Mouse (Mus musculus) heart, adult 2 months (tissue): ENCODE results near the gene Grk3. TPM values are rescaled to one million over a fixed set of nuclear protein-coding genes. Genes with fewer than 3 reads are reported as not detected.

ENCODE experiments used
- DNase-seq, 2 experiments: peaks; one replicate each; pipeline ENCODE4 v3.0.0; 2021
- H3K27ac ChIP-seq: fragments of 200-600 bp; 2 replicates; pipeline ENCODE4 v1.8.1; 2022
- H3K27me3 ChIP-seq: fragments of 200-500 bp; 2 replicates; pipeline ENCODE4 v1.6.1; 2012; ENCODE audit warnings: mild to moderate bottlenecking, low read length, inconsistent platforms, mixed read lengths; ENCODE audit not compliant: control insufficient read depth, insufficient read depth
- H3K36me3 ChIP-seq: fragments of 200-500 bp; 2 replicates; pipeline ENCODE4 v1.6.1; 2012; ENCODE audit warnings: low read length, inconsistent platforms; ENCODE audit not compliant: control insufficient read depth, insufficient read depth
- H3K4me1 ChIP-seq: fragments of 200-500 bp; 2 replicates; pipeline ENCODE4 v1.6.1; 2011; ENCODE audit warnings: low read length; ENCODE audit not compliant: control insufficient read depth, insufficient read depth
- H3K4me3 ChIP-seq: fragments of 200-600 bp; 2 replicates; pipeline ENCODE4 v1.8.1; 2022
- H3K79me2 ChIP-seq: fragments of 200-500 bp; replicated peaks from 2 replicates; pipeline ENCODE4 v1.6.1; 2012; ENCODE audit warnings: mild to moderate bottlenecking, inconsistent platforms, low read length, moderate library complexity, mixed read lengths; ENCODE audit not compliant: control insufficient read depth, insufficient read depth
- H3K9ac ChIP-seq: fragments of 200-500 bp; 2 replicates; pipeline ENCODE4 v1.6.1; 2012; ENCODE audit warnings: low read depth, mild to moderate bottlenecking, control low read depth, inconsistent platforms, low read length, mixed read lengths
- CTCF ChIP-seq: fragments of 200-600 bp; IDR thresholded peaks from 2 replicates; pipeline ENCODE4 v1.8.1; 2022; ENCODE audit warnings: antibody characterized with exemption, mild to moderate bottlenecking, moderate library complexity
- EP300 ChIP-seq: fragments of 200-500 bp; IDR thresholded peaks from 2 replicates; pipeline ENCODE4 v1.6.1; 2011; ENCODE audit warnings: low read depth, low read length, control low read depth; ENCODE audit not compliant: insufficient read depth
- POLR2A ChIP-seq: fragments of 200-500 bp; IDR thresholded peaks from 2 replicates; pipeline ENCODE4 v1.6.1; 2011; ENCODE audit warnings: mild to moderate bottlenecking, low read depth, low read length, control low read depth; ENCODE audit not compliant: insufficient read depth
- WGBS: fragments of 180-500 bp; shearing (Covaris S2); methylation state at CpG from one replicate; pipeline ENCODE4 v1.1.7; 2018; 5-methylcytosine and 5-hydroxymethylcytosine counted together
- intact Hi-C: fragments of 180-260 bp; cut with DNase I; formaldehyde crosslinking; loops from one replicate; pipeline ENCODE4 v1.15.1; 2025
- polyA plus RNA-seq: library from polyadenylated mRNA; depleted of rRNA; stranded (reverse); fragments of >200 nt; gene quantifications from 2 replicates; pipeline ENCODE4 v1.2.3, GENCODE M21; 2012
- total RNA-seq, 2 experiments: library from RNA; stranded (reverse); gene quantifications; 2 replicates each; pipeline ENCODE4 v1.2.3; 2021

Grk3 gene
- total and polyA plus RNA-seq, 3 experiments: 4.9 to 8.4 (median 5.2) TPM

DNA sequence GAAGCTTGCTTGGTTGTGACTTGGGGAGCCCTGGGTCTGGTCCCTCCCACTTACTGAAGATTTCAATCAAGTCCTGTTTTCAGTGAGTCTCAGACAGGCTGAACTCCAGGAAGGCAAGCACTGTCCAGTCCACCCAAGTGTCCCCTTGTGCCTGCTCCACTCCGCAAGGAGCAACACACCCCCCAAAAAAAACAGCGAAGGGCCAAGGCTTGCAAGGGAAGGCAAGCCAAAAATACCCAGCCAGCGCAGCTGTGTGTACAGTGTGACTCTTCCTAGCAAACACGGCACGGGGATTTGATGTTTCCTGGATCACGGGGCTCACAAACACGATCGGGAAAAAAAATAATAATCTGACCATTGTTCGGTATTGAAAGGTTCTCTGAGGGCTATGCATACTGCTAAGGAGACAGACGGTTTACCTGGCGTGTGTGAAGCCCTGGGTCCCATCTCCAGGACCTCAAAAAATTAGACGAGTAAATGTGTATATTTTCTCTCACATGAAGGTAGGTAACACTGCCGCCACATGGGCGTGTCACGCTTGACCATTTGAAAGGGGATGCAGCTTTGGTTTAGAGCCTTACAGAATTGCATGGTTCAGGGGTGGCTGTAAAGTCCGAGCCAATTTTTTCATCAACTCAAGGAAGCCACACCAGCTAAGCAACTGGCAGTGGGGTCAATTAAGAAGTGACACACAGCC, 1.3 kb downstream of the Grk3 start:
- intact Hi-C loops: loop anchor here (2.0 to 5.0 kb wide), 2 partner anchors 77 to 141 kb away; no protein-coding TSS in a partner anchor
- Histone ChIP-seq H3K36me3 (no peaks in the 10 kb centered on the region), H3K9ac (no peak overlapping the region), H3K79me2 (no peaks in the 10 kb centered on the region), H3K27ac (no peak overlapping the region), H3K4me1 (peaks cover 5% of the 10 kb centered on the region), H3K27me3 (no peaks in the 10 kb centered on the region), H3K4me3 (peak overlapping the region; percentile 50; the same call in 1 of the 2 replicates)
- TF ChIP-seq EP300: no peak
- TF ChIP-seq CTCF: peak; percentile 55
- 28% methylated on average over 16 of the region's 16 CpGs for WGBS
- peak in 1 of 2 experiments; percentile 9 for DNase-seq

DNA sequence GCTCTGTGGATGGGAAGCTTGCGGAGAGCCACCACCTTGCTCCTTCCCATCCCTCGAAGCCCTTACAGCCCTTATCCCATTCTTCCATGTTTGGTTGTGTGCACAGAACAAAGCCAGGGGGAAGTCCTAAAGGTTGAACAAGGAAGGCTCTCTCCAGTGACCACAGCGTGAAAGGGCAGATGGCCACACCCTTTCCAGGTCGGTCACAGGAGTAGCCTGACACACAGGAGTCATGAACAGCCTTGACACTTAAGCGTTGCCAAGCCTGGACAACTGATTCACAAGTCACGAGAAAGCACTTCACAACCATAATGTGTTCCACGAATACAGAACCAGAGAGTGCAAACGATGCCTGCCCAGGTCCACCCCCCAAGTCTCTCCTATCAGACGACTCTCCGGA, 3.7 kb downstream of the Grk3 start:
- no peak overlapping the region for H3K9ac ChIP-seq
- DNase-seq: no peak
- no peak overlapping the region for H3K27ac ChIP-seq
- 74% methylated on average over 10 of the region's 10 CpGs for WGBS
- no peak overlapping the region for H3K4me3 ChIP-seq
- intact Hi-C loops: loop anchor here (5.0 kb wide), 1 partner anchor 75 kb away; no protein-coding TSS in a partner anchor
- H3K4me1 ChIP-seq: peaks cover 3% of the 10 kb centered on the region
- TF ChIP-seq EP300: no peak
- no peak for TF ChIP-seq POLR2A
- TF ChIP-seq CTCF: no peak
- no peaks in the 10 kb centered on the region for H3K36me3 ChIP-seq
- H3K79me2 ChIP-seq: no peaks in the 10 kb centered on the region
- H3K27me3 ChIP-seq: no peaks in the 10 kb centered on the region

DNA sequence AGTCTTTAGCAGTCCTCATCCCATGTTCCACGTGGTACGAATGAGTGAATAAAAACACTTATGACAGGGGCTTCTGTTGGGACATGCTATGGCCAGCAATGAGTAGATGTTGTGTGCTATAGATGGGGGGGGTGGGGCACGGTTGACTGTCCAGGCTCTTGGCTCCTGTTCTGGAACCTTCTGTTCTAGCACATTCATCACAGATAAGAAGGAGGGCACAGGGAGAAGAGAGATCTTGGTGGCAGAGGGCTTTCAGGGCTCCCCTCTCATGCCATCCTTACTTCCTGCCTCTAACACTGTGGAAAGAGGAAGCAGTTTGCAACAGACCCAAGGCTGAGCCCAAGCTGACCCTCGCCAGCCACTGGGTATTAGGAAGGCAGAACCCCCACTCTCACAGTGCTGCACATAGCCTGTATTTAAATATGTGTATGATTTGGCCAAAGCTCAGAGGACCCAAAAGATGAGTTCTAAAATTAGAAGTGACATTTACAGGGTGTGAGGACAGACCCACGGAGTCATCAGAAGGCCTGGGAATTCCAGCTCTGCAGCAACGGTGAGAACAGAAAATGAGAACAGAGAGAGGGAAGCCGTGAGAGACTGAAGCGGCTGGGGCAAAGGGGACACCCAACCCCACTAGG, 6.3 kb downstream of the Grk3 start:
- H3K27me3 ChIP-seq: no peaks in the 10 kb centered on the region
- no peak for DNase-seq
- H3K9ac ChIP-seq: no peak overlapping the region
- 61% methylated on average over 8 of the region's 8 CpGs for WGBS
- H3K4me1 ChIP-seq: peaks cover 3% of the 10 kb centered on the region
- TF ChIP-seq CTCF: no peak
- TF ChIP-seq POLR2A: no peak
- TF ChIP-seq EP300: 0 out of 2 replicates have a peak, but pooled peaks have one; percentile 8
- H3K36me3 ChIP-seq: no peaks in the 10 kb centered on the region
- no peak overlapping the region for H3K27ac ChIP-seq
- no peak overlapping the region for H3K4me3 ChIP-seq
- no peaks in the 10 kb centered on the region for H3K79me2 ChIP-seq
- intact Hi-C loops: no loop called here

DNA sequence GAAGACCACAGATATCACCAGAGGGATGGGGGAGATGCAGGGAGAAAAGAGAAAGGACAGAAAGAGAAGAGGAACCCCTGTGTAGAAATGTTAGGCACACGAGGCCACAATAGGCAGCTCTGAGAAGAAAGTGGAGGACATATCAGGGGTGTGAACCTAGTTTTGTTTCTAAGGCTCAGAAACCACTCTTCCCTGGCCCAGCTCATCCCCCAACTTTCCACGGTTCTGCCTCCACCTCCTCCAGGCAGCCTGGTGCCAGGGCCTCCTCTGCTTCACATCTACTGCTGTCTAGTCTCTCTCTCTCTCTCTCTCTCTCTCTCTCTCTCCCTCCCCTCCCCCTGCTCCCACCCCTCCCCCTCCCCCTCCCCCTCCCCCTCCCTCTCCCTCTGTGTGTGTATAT, 7.1 kb downstream of the Grk3 start:
- peaks cover 3% of the 10 kb centered on the region for H3K4me1 ChIP-seq
- TF ChIP-seq POLR2A (no peak), EP300 (no peak), CTCF (no peak)
- 90% methylated on average over 2 of the region's 2 CpGs for WGBS
- no peak overlapping the region for H3K9ac ChIP-seq
- H3K27me3 ChIP-seq: no peaks in the 10 kb centered on the region
- H3K27ac ChIP-seq: no peak overlapping the region
- intact Hi-C loops: no loop called here
- no peaks in the 10 kb centered on the region for H3K36me3 ChIP-seq
- no peak for DNase-seq
- no peaks in the 10 kb centered on the region for H3K79me2 ChIP-seq
- H3K4me3 ChIP-seq: no peak overlapping the region

DNA sequence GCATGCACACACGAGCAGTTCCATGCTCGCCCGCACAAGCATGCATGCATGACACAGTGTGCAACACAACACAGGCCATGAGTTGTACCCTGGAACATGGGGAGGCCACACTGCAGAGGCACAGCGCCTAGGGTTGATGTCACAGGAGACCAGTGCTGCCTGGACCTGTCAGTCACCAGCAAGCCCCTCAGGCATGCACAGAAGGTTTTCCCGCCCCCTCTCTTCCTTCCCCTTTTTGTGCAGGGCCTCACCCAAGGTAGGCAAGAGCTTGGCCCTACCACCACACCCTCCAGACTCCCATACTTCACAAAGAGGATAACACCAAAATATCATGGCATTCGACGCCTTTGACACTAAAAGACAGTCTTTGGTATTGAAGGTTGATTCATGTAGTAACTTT, 8.6 kb downstream of the Grk3 start:
- Histone ChIP-seq H3K27ac (no peak overlapping the region), H3K4me3 (no peak overlapping the region), H3K27me3 (no peaks in the 10 kb centered on the region), H3K9ac (no peak overlapping the region), H3K4me1 (peaks cover 3% of the 10 kb centered on the region), H3K36me3 (no peaks in the 10 kb centered on the region), H3K79me2 (no peaks in the 10 kb centered on the region)
- no peak for DNase-seq
- intact Hi-C loops: no loop called here
- TF ChIP-seq CTCF: no peak
- no peak for TF ChIP-seq EP300
- no peak for TF ChIP-seq POLR2A
- WGBS: 86% methylated on average over 7 of the region's 7 CpGs

DNA sequence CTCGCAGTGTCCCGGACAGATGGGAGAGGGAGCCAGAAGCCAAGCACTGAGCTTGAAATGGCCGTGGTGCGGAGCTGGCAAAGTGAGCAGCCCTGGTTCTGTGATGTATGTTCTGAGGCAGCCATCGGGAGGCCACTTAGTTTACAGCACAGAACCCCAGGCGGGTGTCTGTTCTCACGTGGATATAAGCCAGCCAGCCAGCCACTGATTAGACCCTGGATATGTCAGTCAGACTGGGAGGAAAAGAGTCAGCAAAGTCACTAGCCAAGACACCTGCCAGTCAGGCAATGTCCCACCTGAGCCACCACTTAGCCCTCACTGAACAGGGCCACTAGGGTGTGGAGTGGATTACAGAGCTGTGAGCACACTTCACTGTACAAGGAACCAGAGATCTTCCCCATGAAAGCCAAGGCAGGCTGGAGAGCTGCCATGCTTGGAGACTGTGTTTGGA, 9.6 kb downstream of the Grk3 start:
- Histone ChIP-seq H3K79me2 (no peaks in the 10 kb centered on the region), H3K27me3 (no peaks in the 10 kb centered on the region), H3K27ac (no peak overlapping the region), H3K36me3 (no peaks in the 10 kb centered on the region), H3K9ac (no peak overlapping the region), H3K4me1 (peaks cover 3% of the 10 kb centered on the region), H3K4me3 (no peak overlapping the region)
- DNase-seq: no peak
- intact Hi-C loops: no loop called here
- 60% methylated on average over 7 of the region's 7 CpGs for WGBS
- TF ChIP-seq POLR2A (no peak), CTCF (no peak), EP300 (no peak)
